Mouse (Mus musculus): ENCODE data around the gene Srp54b. TPM values are rescaled to one million over a fixed set of nuclear protein-coding genes. Genes with fewer than 3 reads are reported as not detected.
A peak's percentile ranks its signal among the peaks of the same experiment; 100 is the strongest.
"Not testable (repeated sequence)": the region's sequence is repeated elsewhere in the genome, so short reads cannot be mapped to it uniquely, and the experiment has no call there.

The Srp54b gene
- 3.6 and 9.7 TPM in 2 replicates for polyA plus RNA-seq (2012; rRNA removed)

DNA sequence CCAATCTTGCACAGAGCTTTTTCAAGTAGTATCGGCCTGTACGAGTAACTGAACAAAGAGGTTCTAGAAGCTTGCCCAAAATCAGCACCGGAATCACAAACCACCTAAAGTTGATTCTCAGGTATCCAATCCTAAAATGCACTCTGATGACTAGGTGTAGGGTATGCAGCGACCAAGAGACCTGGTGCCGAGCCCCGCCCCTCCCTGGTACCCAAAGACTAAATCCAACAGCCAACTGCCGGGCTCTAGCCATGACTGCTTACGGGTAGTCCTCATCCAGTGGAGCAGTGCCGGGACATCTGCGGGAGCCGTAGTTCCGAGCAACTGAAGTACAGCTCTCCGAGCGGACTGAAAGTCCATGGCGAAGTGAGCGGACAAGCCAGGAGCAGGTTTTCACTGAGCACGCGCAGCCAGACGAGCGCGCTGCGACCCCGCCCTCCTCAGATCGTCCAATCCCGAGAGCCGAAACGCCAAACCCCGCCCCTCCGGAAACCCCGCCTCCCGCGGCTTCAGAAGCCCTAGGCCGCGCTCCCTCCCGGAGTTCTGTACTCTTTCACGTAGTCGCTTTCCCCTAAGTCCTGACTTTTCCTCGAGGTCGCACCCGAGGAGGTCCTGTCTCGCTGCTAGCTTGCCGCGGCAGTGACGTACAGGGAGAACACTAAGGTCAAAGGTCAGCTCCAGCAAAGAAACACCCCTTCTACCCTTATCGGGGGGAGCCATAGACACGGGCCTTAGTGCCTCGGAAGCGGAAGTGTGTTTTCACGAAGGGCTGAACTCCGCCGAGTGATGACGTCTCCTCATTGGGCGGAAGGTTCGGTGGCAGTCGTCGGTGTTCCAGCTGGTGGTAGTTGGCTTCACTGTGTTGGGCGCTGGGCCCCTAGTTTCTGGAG lies at the start of gene Srp54b:
TSS of gene Srp54b (plus strand) at position 546 of the 890 bp plus-strand sequence.
- peak within 1 kb of the TSS; percentile 50 for H3K4me3 ChIP-seq (ENCODE audit: low read depth, low read length)
- no CpG with 5 or more reads among the region's 57 CpGs for WGBS
- H3K27ac ChIP-seq (ENCODE audit: insufficient read depth, low read depth, low read length); H3K27me3 ChIP-seq (ENCODE audit: control insufficient read depth, insufficient read depth, low read length); H3K4me1 ChIP-seq (ENCODE audit: control insufficient read depth, insufficient read depth, insufficient read length, low read length); H3K36me3 ChIP-seq (ENCODE audit: control insufficient read depth, insufficient read depth, low read length): not testable (repeated sequence)

DNA sequence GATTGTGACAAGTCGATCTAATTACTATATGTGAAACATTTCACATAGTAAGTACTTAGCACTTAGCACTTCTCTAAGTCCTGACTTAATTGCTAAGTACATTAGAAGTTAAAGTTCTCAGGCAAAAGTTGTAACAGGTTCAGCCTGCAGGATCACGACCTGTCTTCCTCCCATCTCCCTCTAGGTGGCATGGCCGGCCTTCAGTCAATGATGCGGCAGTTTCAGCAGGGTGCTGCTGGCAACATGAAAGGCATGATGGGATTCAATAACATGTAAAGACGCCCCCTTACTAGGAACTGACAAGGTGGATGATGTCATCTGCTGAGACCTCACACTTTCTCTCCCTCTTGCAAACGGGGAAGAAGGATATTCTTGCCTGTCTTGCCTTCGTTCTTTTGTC lies 42.3 kb upstream of the Srp54b start:
- H3K4me1 ChIP-seq (ENCODE audit: control insufficient read depth, insufficient read depth, insufficient read length, low read length); H3K27ac ChIP-seq (ENCODE audit: insufficient read depth, low read depth, low read length); H3K36me3 ChIP-seq (ENCODE audit: control insufficient read depth, insufficient read depth, low read length); H3K27me3 ChIP-seq (ENCODE audit: control insufficient read depth, insufficient read depth, low read length); H3K4me3 ChIP-seq (ENCODE audit: low read depth, low read length): not testable (repeated sequence)
- WGBS: no CpG with 5 or more reads among the region's 7 CpGs

DNA sequence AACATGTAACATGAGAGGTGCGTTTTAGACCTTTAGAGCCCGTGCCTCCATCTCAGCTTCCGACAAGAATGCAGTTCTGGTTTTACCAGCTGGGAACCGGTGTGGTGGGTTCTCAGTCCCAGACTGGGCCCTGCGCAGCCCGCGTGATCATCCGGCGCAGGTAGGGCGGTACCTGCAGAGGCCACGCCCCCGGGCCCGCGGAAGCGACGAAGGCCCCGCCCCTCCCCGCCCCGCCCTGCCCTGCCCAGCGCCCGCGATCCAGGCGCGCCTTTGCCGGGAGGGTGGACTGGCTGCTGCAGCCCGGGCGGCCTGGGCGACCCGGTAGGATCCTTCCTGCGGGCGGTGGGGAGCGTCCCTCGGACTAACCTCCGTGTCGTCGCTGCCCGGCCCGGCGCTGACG lies 30.7 kb upstream of the Srp54b start, which contains the start of gene Fam177a:
TSS of gene Fam177a (plus strand) at position 228 of the 400 bp plus-strand sequence.
- not testable (repeated sequence) for H3K27me3 ChIP-seq (ENCODE audit: control insufficient read depth, insufficient read depth, low read length); H3K4me1 ChIP-seq (ENCODE audit: control insufficient read depth, insufficient read depth, insufficient read length, low read length); H3K4me3 ChIP-seq (ENCODE audit: low read depth, low read length); H3K36me3 ChIP-seq (ENCODE audit: control insufficient read depth, insufficient read depth, low read length); H3K27ac ChIP-seq (ENCODE audit: insufficient read depth, low read depth, low read length)
- WGBS: no CpG with 5 or more reads among the region's 40 CpGs

DNA sequence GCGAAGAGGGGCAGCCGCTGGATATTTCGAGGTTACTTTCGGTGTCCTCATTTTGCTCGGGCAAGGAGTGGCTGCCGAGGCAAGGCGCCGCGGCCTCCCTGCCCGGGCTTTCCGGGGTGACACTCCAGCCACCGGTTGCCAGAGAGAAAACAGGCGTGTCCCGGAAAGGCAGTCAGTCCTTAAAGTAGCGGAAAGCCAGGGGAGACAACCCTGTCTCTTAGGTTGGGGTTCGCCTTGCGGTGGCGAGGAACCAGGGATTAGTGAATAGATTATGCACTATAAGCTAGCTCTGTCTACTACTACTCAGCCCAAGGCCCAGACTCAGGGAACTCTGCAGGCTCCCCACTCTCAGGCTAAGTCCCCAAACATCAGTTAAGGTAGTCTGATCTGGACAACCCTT lies 30.2 kb upstream of the Srp54b start:
- not testable (repeated sequence) for H3K4me1 ChIP-seq (ENCODE audit: control insufficient read depth, insufficient read depth, insufficient read length, low read length); H3K27me3 ChIP-seq (ENCODE audit: control insufficient read depth, insufficient read depth, low read length); H3K36me3 ChIP-seq (ENCODE audit: control insufficient read depth, insufficient read depth, low read length); H3K27ac ChIP-seq (ENCODE audit: insufficient read depth, low read depth, low read length); H3K4me3 ChIP-seq (ENCODE audit: low read depth, low read length)
- WGBS: no CpG with 5 or more reads among the region's 18 CpGs

DNA sequence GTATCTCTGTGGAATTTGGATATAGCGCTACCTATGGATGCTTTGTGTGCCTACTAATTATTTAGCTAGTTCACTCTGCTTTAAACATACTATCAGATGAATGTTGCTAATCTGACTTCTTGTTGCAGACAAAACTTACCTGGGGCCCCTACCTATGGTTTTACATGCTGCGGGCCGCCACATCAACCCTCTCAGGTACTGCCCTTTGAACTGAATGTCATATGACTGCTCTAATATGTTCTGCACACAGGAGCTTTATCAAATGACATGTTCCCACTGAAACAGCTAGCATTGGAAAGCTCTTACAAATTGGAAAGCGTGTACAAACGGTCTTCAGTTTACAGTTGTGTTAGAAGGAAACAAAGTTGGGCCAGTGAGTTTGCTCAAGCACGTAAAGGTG lies 19.4 kb upstream of the Srp54b start:
- H3K4me1 ChIP-seq (ENCODE audit: control insufficient read depth, insufficient read depth, insufficient read length, low read length); H3K27ac ChIP-seq (ENCODE audit: insufficient read depth, low read depth, low read length); H3K36me3 ChIP-seq (ENCODE audit: control insufficient read depth, insufficient read depth, low read length); H3K27me3 ChIP-seq (ENCODE audit: control insufficient read depth, insufficient read depth, low read length); H3K4me3 ChIP-seq (ENCODE audit: low read depth, low read length): not testable (repeated sequence)
- no CpG with 5 or more reads among the region's 6 CpGs for WGBS

DNA sequence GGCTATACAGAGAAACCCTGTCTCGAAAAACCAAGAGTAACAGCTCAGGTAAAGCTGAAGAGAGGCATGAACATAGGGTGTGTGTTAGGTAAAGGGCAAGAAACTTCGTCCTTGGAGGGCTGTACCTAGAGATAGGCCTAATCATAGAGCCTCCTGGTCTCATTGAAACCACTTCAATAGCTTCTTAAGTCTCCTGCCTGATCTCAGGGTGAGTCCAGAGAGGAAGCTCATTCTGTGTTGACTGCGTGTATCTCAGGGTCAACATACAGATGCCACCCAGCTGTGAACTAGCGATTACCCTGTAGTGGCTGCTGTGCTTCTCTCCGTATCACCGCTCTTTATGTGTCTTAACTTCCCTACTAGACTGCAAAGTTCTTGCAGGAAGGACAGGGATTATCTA lies 17.0 kb upstream of the Srp54b start:
- not testable (repeated sequence) for H3K4me3 ChIP-seq (ENCODE audit: low read depth, low read length); H3K36me3 ChIP-seq (ENCODE audit: control insufficient read depth, insufficient read depth, low read length); H3K27me3 ChIP-seq (ENCODE audit: control insufficient read depth, insufficient read depth, low read length); H3K27ac ChIP-seq (ENCODE audit: insufficient read depth, low read depth, low read length); H3K4me1 ChIP-seq (ENCODE audit: control insufficient read depth, insufficient read depth, insufficient read length, low read length)
- no CpG with 5 or more reads among the region's 6 CpGs for WGBS

DNA sequence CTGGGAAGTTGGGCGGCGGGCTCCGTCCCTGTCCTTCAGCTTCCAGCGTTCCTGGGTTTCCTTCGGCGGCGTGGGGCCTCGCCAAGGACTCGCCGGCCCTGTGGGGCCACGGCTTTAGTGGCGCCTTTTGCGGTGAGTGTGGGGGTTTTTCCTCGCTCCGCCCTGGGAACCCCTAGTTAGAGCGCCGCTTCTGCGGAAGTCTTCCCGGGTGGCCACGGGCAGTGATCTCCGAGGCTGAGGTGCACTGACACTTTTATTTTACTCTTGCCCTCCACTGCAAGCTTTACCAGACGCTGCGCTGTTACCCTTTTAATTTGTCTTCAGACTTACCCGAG lies 512 bp downstream of the Srp54b start:
- H3K4me1 ChIP-seq (ENCODE audit: control insufficient read depth, insufficient read depth, insufficient read length, low read length); H3K36me3 ChIP-seq (ENCODE audit: control insufficient read depth, insufficient read depth, low read length); H3K27me3 ChIP-seq (ENCODE audit: control insufficient read depth, insufficient read depth, low read length); H3K27ac ChIP-seq (ENCODE audit: insufficient read depth, low read depth, low read length): not testable (repeated sequence)
- WGBS: 1% methylated on average over 12 of the region's 24 CpGs
- H3K4me3 ChIP-seq (ENCODE audit: low read depth, low read length): peak overlapping the region; percentile 50

DNA sequence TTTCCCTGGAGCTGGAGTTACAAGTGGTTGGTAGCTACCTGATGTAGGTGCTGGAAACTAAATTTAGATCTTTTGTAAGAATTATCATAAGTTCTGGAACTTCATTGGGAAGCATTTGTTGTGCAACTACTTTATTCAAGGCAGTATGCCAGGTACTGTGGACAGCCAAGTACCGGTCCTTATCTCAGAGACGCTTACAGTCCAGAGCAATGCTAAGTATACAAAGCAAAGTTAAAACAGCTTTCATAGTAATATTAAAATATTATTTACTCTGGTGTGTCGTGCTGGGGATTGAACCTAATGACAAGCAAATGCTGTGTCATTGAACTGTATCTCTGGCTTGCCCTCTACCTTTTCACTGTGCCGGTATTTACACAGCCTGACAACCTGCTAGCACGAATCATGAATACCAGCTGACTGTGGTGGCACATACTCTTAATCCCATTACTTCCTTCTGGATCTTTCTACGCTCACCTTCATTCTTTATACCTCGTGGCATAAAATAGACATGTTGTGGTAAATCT lies 12.2 kb downstream of the Srp54b start:
- H3K4me1 ChIP-seq (ENCODE audit: control insufficient read depth, insufficient read depth, insufficient read length, low read length); H3K4me3 ChIP-seq (ENCODE audit: low read depth, low read length); H3K27ac ChIP-seq (ENCODE audit: insufficient read depth, low read depth, low read length); H3K27me3 ChIP-seq (ENCODE audit: control insufficient read depth, insufficient read depth, low read length); H3K36me3 ChIP-seq (ENCODE audit: control insufficient read depth, insufficient read depth, low read length): not testable (repeated sequence)
- no CpG with 5 or more reads among the region's 7 CpGs for WGBS

DNA sequence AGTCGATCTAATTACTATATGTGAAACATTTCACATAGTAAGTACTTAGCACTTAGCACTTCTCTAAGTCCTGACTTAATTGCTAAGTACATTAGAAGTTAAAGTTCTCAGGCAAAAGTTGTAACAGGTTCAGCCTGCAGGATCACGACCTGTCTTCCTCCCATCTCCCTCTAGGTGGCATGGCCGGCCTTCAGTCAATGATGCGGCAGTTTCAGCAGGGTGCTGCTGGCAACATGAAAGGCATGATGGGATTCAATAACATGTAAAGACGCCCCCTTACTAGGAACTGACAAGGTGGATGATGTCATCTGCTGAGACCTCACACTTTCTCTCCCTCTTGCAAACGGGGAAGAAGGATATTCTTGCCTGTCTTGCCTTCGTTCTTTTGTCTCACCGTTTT lies 32.8 kb downstream of the Srp54b start:
- not testable (repeated sequence) for H3K4me3 ChIP-seq (ENCODE audit: low read depth, low read length); H3K27me3 ChIP-seq (ENCODE audit: control insufficient read depth, insufficient read depth, low read length); H3K36me3 ChIP-seq (ENCODE audit: control insufficient read depth, insufficient read depth, low read length); H3K27ac ChIP-seq (ENCODE audit: insufficient read depth, low read depth, low read length); H3K4me1 ChIP-seq (ENCODE audit: control insufficient read depth, insufficient read depth, insufficient read length, low read length)
- no CpG with 5 or more reads among the region's 8 CpGs for WGBS

DNA sequence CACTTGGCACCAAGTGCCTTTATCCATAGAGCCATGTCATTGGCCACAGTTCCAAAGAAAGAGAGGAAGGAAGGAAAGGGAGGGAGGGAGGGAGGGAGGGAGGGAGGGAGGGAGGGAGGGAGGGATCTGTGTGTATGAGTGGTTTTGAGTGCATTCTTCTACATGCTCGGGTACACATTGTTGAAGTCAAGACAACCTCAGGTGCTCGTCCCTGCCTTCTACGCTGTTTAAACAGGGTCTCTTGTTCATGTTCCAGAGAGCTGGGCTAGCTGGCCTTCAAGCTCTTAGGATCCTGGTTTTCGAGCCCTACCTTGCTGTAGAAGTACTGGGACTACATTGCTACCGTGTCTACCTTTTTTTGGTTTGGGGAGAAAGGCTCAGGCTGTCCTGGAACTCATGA lies 34.2 kb downstream of the Srp54b start:
- H3K4me3 ChIP-seq (ENCODE audit: low read depth, low read length); H3K27ac ChIP-seq (ENCODE audit: insufficient read depth, low read depth, low read length); H3K36me3 ChIP-seq (ENCODE audit: control insufficient read depth, insufficient read depth, low read length); H3K4me1 ChIP-seq (ENCODE audit: control insufficient read depth, insufficient read depth, insufficient read length, low read length); H3K27me3 ChIP-seq (ENCODE audit: control insufficient read depth, insufficient read depth, low read length): not testable (repeated sequence)
- no CpG with 5 or more reads among the region's 5 CpGs for WGBS

DNA sequence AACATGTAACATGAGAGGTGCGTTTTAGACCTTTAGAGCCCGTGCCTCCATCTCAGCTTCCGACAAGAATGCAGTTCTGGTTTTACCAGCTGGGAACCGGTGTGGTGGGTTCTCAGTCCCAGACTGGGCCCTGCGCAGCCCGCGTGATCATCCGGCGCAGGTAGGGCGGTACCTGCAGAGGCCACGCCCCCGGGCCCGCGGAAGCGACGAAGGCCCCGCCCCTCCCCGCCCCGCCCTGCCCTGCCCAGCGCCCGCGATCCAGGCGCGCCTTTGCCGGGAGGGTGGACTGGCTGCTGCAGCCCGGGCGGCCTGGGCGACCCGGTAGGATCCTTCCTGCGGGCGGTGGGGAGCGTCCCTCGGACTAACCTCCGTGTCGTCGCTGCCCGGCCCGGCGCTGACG lies 44.4 kb downstream of the Srp54b start, which contains the start of gene 1700047I17Rik2:
TSS of gene 1700047I17Rik2 (plus strand) at position 287 of the 400 bp plus-strand sequence.
- not testable (repeated sequence) for H3K4me1 ChIP-seq (ENCODE audit: control insufficient read depth, insufficient read depth, insufficient read length, low read length); H3K27me3 ChIP-seq (ENCODE audit: control insufficient read depth, insufficient read depth, low read length); H3K36me3 ChIP-seq (ENCODE audit: control insufficient read depth, insufficient read depth, low read length); H3K27ac ChIP-seq (ENCODE audit: insufficient read depth, low read depth, low read length); H3K4me3 ChIP-seq (ENCODE audit: low read depth, low read length)
- WGBS: no CpG with 5 or more reads among the region's 40 CpGs

DNA sequence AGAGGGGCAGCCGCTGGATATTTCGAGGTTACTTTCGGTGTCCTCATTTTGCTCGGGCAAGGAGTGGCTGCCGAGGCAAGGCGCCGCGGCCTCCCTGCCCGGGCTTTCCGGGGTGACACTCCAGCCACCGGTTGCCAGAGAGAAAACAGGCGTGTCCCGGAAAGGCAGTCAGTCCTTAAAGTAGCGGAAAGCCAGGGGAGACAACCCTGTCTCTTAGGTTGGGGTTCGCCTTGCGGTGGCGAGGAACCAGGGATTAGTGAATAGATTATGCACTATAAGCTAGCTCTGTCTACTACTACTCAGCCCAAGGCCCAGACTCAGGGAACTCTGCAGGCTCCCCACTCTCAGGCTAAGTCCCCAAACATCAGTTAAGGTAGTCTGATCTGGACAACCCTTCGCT lies 44.9 kb downstream of the Srp54b start:
- no CpG with 5 or more reads among the region's 18 CpGs for WGBS
- H3K27me3 ChIP-seq (ENCODE audit: control insufficient read depth, insufficient read depth, low read length); H3K4me1 ChIP-seq (ENCODE audit: control insufficient read depth, insufficient read depth, insufficient read length, low read length); H3K36me3 ChIP-seq (ENCODE audit: control insufficient read depth, insufficient read depth, low read length); H3K4me3 ChIP-seq (ENCODE audit: low read depth, low read length); H3K27ac ChIP-seq (ENCODE audit: insufficient read depth, low read depth, low read length): not testable (repeated sequence)
